Mouse (Mus musculus) left cerebral cortex, adult 18-20 months (tissue): ENCODE results near the gene Olfr549. TPM values are rescaled to one million over a fixed set of nuclear protein-coding genes. Genes with fewer than 3 reads are reported as not detected.

Experiments used
- DNase-seq, 2 experiments: peaks; one replicate each; pipeline ENCODE4 v3.0.0; 2021 to 2022; ENCODE audit warnings: low spot score in 2 of 2, mixed read lengths in 1 of 2
- total RNA-seq, 2 experiments: library from RNA; stranded (reverse); gene quantifications; 2 replicates each; pipeline ENCODE4 v1.2.3; 2021

Gene Olfr549
- total RNA-seq, 2 experiments from 2014 or later, result not detected

- no peak for DNase-seq
Measured at GRCm38 (mm10) chr7:102591786-102592185, 42.1 kb downstream of the Olfr549 start, which contains the start of gene Olfr551. Gene Olfr551 (minus strand): TSS chr7:102591886.

- DNase-seq, result no peak
Measured at GRCm38 (mm10) chr7:102597378-102598031, 47.8 kb downstream of the Olfr549 start, which contains the start of gene Olfr552. Gene Olfr552 (plus strand): TSS chr7:102597770.

Other genes with a start within 250 kb of the Olfr549 start
- 10 to 100 TPM; 10.9 to 12.7 TPM for gene Rrm1, start 108.2 kb upstream of the Olfr549 start, total RNA-seq
- gene Olfr543, start 68.2 kb upstream of the Olfr549 start, total RNA-seq, result not detected
- gene Olfr544, start 61.6 kb upstream of the Olfr549 start, total RNA-seq, result not detected
- not detected for gene Olfr545, start 50.3 kb upstream of the Olfr549 start, total RNA-seq
- gene Olfr547, start 15.1 kb upstream of the Olfr549 start, total RNA-seq, result not detected
- gene Olfr548-ps1, start 9.0 kb upstream of the Olfr549 start, total RNA-seq, result not detected
- gene Trim21, start 15.6 kb downstream of the Olfr549 start, total RNA-seq, result 1 to 10 TPM; 2.6 to 2.8 TPM
- gene Olfr550, start 21.6 kb downstream of the Olfr549 start, total RNA-seq, result under 1 TPM; 0.19 to 0.70 TPM
- gene Olfr551, start 42.0 kb downstream of the Olfr549 start, total RNA-seq, result not detected
- gene Olfr552, start 47.9 kb downstream of the Olfr549 start, total RNA-seq, result under 1 TPM in 1 of 2 experiments, not detected in 1; 0.09 TPM
- gene Olfr553, start 68.3 kb downstream of the Olfr549 start, total RNA-seq, result not detected
- not detected for gene Olfr554, start 88.6 kb downstream of the Olfr549 start, total RNA-seq
- not detected for gene Olfr555, start 109.0 kb downstream of the Olfr549 start, total RNA-seq
- gene Olfr556, start 115.0 kb downstream of the Olfr549 start, total RNA-seq, result not detected
- gene Trim68, start 137.5 kb downstream of the Olfr549 start, total RNA-seq, result 1 to 10 TPM; 3.0 to 4.6 TPM
- gene Olfr557, start 146.0 kb downstream of the Olfr549 start, total RNA-seq, result not detected
- under 1 TPM; 0.16 to 0.40 TPM for gene Olfr558, start 152.3 kb downstream of the Olfr549 start, total RNA-seq
- not detected for gene Olfr33, start 169.2 kb downstream of the Olfr549 start, total RNA-seq
- gene Olfr559, start 177.6 kb downstream of the Olfr549 start, total RNA-seq, result not detected
- gene Olfr560, start 209.5 kb downstream of the Olfr549 start, total RNA-seq, result under 1 TPM; 0.16 to 0.49 TPM
- gene Olfr78, start 209.6 kb downstream of the Olfr549 start, total RNA-seq, result under 1 TPM; 0.59 to 0.65 TPM
- not detected for gene Olfr561, start 221.4 kb downstream of the Olfr549 start, total RNA-seq